Mouse (Mus musculus): ENCODE measurements around the gene Camta1. TPM values are rescaled to one million over a fixed set of nuclear protein-coding genes. Genes with fewer than 3 reads are reported as not detected.
"Not testable (repeated sequence)": the region's sequence is repeated elsewhere in the genome, so short reads cannot be mapped to it uniquely, and the experiment has no call there.

The Camta1 gene
- total RNA-seq, 2 experiments from 2014 or later = 51.1 to 60.0 TPM

DNA sequence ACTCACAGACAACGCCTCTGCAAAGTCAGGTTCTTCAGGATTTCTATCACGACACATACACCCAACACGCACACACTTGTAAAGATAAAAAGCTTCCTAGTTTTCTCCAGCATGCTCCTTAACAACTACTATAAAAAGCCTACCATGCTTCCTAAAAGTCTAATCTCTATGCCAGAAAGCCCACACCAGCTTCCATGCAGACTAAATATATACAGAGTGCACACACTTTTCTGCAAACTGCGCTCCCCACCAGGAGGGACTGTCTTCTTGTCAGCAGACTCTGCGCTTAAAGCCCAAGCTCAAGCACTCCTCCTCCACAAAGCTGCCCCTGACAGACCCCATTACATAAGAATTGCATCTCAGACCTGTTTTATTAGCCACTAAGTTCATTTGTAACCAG lies 820.2 kb downstream of the Camta1 start:
- no peak for DNase-seq (ENCODE audit: low spot score in 2 of 2)

DNA sequence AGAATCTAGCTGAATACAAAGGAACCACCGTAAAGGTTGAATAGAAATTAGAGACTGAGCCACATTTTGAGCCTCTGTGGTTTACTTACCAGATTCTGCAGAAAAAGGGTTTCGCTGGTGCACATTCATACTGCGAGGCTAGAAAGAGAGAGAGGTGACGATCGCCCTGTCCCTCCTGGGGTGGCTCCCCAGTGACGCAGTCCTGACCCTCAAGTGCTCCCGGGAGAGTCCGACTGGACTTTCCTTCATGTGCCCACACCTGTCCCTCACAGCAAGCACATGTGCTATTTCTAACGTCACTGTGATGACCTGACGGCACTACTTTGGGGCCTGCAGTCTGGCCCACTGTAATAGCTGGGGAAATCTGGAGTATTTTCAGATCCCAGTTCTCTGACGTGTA lies 823.9 kb downstream of the Camta1 start:
- no peak for DNase-seq (ENCODE audit: low spot score in 2 of 2)

DNA sequence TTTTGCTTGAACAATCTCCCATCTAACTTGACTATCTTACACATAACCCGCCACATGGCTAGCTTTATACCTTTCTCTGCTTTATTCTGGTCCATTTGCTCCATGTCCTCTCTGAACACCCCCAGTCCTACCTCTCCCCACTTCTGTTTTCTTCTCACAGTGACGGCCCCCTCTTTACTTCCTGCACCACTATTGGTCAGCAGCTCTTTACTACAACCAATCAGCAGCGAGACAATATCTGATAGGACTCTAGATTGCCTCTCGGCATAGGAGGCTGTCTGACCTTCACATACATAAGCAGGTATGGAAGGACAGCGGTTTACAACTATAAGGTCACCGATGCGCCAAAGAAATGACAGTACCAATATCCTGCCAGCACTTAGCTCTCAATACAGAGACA lies 825.2 kb downstream of the Camta1 start:
- DNase-seq (ENCODE audit: low spot score in 2 of 2) = no peak

DNA sequence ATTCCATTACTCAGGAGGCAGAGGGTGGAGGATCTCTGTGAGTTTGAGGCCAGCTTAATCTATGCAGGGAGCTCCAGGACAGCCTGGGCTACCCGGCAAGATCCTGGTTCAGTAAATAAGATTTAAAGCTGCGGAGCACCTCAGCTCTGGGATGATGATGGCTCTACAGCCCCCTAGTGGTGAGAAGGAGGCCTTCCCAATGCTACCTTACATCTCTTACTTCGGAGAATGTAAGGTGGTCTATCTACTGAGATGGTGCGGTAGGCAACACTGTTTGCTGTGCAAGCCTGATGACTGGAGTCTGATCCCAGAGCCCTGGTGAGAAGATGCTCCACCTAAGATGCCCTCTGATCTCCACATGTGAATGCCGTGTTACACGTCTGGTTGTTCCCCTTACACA lies 834.7 kb downstream of the Camta1 start:
- no peak for DNase-seq (ENCODE audit: low spot score in 2 of 2)

DNA sequence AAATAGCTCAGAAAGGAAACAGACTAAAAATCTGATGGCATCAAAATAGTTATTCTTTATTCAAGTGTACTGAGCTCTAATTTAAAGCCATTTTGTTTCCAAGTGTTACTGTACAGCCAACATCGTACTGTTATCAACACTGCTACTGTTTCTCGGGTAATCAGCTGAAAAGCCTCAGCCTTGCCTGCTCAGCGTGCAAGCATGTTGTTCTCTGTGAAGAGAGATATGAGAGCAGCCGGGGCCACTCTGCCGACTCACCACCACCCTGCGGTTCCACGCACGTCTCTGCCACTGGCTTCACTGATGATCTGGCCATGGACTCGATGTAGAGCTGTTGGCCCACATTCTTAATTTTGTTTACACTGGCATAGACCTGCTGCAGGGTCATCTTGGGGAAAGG lies 837.5 kb downstream of the Camta1 start:
- no peak for DNase-seq (ENCODE audit: low spot score in 2 of 2)

DNA sequence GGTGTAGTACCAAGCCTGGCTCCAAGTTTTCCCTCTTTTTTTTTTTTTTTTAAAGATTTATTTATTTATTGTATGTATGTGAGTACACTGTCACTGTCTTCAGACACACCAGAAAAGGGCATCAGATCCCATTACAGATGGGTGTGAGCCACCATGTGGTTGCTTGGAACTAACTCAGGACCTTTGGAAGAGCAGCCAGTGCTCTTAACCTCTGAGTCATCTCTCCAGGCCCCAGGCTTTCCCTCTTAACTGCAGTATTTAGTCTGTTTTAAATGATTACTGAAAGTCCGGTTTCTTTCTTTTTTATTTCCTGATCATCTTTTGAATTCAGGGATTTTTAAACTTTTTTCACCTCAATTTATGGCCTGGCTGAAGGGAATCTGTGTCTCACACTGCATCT lies 844.3 kb downstream of the Camta1 start:
- DNase-seq (ENCODE audit: low spot score in 2 of 2) = not testable (repeated sequence)

DNA sequence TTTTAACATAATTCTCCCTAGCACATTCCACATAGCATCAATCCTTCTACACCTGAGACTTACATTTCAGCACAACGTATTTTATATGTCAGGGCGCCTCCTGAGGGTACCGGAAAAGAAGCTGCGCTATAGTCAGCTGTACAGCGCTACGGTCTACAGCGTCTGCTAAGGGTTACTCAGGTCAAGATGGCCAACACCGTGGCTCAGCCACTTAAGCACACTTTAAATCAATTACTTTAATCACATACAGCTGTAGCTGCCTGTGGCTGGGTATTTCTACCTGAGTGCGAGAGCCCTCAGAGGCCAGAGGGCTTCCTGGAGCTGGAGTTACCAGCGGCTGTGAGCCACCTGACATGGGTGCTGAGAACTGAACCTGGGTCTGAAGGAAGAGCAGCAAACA lies 845.7 kb downstream of the Camta1 start:
- DNase-seq (ENCODE audit: low spot score in 2 of 2) = no peak

DNA sequence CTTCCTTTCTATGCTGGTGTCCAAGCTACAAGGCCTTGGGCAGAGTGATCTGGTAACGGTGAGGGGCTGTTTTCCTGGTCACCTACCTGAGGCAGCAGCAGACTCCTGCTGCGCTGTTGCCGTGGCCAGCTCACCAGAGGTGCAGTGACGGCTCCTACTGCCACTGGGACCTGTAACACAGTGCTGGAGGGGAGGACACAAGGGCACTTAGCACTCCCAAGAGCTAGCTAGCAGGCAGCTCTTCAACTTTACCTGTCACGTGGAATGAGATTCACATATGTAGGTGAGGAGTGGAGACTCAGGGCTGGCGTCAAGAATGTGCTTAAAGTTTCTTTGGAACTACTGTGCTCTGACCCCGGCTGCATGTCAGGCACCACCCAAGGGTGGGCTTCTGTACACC lies 851.4 kb downstream of the Camta1 start:
- no peak for DNase-seq (ENCODE audit: low spot score in 2 of 2)

DNA sequence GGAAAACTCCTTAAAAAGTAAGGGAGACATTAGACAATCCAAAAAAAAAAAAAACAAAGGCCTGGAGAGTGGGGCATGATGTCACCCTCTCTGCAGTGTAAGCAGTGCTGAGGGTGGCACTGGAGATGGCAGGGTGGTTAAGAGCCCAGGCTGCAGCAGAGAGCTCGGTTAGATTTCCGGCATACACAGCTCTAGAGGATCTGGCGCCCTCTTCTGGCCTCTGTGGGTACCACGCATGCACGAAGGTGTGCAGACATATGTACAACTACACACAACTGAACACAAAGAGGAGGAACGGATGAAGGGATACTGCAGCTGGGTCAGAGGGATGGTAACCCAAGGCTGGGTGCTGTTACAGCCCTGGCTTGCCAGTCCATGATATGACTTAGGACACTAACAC lies 854.7 kb downstream of the Camta1 start:
- DNase-seq (ENCODE audit: low spot score in 2 of 2) = peak in 1 of 2 experiments; percentile 17

DNA sequence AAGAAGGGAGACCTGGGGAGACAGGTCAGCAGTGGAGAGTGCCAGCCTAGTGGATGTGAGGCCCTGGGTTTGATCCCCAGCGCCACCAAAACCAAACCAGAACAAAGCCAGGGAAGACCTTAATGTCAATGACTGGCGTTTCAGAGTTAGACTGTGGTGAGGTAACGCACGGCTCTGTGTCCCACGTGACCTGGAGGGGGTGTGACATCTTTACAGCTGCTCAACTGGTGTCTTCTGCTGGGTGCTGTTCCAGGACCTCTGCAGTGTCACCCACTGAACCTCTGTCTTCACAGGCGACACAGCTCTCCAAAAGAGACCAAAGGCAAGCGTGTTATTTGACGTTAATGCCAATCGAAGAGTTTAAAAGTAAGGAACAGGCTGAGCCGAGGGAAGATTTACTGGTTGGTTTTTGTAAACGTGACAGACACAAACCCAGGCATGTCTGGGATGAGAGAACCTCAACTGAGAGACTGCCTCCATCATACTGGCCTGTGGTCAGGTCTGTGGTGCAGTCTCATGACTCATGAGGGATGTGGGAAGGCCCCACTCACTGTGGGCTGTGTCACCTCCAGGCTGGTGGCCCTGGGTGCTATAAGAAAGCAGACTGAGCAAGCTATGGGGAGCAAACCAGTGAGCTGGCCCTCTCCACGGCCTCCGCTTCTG lies 855.9 kb downstream of the Camta1 start:
- no peak for DNase-seq (ENCODE audit: low spot score in 2 of 2)

DNA sequence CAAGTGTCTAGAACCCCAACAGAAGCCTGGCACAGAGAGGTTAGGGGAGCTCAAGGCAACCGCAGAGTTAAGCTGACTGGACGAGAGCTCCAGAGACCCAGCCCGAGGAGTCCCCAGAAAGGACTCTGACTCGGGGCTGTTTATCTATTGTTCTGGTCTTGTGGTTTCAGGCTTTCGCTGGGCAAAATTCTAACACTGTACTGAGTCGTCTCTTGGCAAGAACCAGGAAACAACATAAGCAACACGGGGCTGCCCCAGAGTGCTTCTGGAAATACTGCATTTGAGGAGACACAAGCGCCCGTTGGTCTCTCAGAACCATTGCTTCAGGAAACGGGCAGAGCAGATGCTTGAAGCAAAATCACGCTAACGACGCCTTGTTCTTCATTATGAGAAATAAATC lies 860.3 kb downstream of the Camta1 start:
- DNase-seq (ENCODE audit: low spot score in 2 of 2) = no peak

DNA sequence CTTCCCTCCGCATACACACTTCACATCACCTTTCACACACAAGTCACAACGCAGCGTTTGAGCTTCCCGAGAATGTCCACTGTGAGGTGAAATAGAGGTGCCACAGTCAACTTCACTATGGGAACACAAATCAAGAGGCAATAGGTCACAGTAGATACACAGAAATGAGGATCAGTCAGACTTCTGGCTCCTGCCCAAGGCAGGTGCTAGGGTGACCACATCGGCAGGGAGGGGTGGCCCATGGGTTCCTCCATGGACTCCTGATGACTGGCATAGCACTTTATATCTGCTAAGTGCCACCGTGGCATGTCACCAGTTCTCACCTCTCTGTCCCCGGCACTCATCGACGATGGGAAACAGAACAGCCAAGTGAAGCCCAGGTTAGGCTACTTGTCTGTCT lies 863.0 kb downstream of the Camta1 start:
- DNase-seq (ENCODE audit: low spot score in 2 of 2) = no peak

DNA sequence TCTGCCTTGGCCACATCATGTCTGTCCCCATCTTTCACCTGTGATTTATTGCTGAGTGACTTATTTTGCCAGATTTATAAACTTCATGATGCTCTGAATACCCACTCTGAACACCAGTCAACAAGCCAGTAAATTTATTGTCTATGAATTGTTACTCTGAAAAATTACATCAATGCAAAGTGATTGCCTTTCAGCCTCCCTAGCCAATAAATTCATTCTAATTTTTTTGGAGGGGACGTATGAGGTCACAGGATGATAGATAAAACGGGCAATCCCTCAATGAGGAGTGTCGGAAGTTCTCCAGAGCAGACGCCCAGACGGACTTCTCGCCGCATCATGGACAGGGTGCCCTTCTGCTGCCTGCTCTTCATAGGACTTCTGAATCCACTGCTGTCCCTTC lies 864.9 kb downstream of the Camta1 start, which contains the start of gene Uts2:
Uts2 (plus strand) TSS at position 301 of the 400 bp plus-strand sequence.
- no peak for DNase-seq (ENCODE audit: low spot score in 2 of 2)

DNA sequence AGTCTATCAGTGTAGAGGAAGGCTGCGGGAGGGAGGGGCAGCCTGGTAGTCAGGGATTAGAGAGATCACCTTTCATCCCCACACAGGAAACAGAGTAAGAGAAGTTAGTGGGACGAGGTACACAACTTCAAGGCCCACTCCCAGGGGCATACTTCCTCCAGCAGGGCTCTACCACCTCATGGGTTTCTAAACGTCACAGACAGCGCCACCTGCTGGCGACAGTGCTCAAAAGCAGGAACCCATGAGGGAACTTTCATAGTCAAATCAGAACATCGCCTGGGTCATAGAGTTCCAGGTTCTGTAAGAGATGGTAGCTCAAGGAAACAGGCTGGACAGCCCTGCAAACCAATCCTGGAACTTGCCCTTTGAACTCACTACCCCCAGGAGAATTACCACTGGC lies 871.5 kb downstream of the Camta1 start:
- DNase-seq (ENCODE audit: low spot score in 2 of 2) = no peak

DNA sequence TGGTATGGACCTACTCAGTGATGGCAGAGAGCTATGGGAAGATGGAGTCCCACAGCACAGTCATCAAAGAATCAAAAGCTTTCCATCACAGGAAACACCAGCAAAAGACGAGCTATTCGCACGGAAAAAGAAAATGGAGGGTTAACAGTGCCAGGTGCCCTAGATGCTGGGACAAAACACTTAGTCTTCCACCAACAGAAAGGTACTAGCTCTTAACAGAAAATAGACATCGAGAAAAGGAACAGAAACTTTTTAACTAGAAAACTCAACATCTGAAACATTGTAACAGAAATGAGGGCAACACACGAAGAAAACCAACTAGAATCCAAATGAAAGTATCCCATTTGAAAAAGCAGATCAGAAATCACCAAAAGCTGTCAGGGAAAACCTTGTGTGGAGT lies 881.5 kb downstream of the Camta1 start:
- DNase-seq (ENCODE audit: low spot score in 2 of 2) = no peak

DNA sequence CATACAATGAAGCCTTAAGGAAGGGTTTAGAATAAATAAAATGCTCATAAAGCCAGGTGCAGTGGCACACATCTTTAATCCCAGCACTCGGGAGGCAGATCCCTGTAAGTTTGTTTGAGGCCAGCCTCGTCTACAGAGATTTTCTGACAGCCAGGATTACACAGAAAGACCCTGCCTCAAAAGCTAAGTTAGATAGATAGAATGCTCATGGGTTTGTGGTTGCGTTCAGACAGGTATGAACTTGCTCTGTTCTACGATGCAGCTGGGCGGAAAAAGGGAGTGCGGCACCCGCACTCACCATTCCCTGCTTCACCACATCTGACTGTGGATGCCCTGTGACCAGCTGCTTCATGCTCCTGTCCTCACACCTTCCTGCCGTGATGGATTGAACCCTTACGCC lies 882.2 kb downstream of the Camta1 start:
- DNase-seq (ENCODE audit: low spot score in 2 of 2) = no peak

DNA sequence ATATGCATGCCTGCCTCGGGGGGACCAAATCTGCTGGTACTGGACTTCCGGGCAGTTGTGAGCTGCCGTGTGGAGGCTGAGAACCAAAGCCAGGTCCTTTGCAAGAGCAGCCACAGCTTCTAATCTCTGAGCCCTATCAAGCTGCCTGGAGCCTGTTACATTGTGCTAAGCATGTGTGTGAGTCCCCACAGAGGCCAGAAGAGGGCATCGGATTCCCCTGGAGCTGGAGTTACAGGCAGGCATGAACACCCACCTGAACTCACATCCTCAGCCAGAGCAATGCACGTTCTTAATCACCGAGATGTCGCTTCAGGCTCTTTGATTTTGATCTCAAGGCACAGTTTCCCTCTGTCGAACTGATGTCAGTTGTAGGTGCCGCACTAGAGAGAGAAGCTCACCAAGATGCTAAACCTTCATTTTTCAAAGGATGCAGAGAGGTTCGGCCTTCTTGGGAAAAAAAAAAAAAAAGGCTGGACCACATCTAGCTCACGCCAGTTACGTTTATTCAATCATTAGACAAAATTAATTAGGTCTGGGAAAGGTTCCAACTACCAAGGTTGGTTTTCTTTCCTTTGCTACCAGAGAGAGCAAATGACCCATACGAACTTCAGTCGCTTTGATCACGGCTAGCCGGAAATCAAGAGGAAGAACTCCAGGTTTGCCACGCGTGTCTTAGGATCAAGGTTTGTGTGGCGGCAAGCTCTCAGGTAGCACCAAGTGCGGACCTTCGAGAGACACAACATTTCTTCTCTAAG lies 883.3 kb downstream of the Camta1 start:
- DNase-seq (ENCODE audit: low spot score in 2 of 2) = no peak

DNA sequence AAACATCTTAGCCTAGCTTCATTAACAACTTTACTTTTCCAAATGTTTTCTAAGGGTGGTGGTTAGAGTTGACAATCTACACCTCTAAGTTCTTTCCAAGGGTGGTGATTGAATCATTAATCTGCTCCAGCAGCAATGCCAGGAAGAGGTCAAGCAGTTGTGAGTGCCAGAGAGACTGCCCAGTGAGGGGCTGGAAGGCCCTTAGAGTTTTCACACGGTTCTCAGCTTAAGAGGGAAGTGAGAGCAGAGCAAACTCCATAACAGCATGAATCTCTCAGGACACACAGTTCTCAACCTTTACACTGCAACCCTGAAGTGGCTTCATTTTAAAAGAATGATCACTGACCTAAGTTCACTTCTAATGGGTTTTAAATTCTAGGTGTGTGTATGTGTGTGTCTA lies 886.5 kb downstream of the Camta1 start:
- no peak for DNase-seq (ENCODE audit: low spot score in 2 of 2)

DNA sequence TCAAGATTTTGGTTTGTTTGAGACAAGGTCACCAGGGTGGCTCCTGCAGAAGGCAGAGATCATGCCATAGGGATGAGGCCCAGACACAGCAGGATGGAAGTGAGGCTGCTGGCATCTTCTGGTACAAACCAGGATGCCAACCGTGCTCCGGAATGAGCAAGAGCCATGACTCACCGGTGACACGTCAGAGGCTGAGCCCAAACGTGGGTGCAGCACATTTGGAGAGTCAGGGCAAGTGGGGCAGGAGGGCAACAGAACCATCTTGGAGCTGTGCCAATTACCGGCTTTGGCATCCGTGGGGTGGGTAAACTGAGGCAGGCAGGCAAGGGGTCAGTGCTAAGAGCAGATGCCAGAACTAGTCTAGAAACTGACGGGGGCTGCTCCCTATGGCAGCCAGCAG lies 888.4 kb downstream of the Camta1 start:
- no peak for DNase-seq (ENCODE audit: low spot score in 2 of 2)

DNA sequence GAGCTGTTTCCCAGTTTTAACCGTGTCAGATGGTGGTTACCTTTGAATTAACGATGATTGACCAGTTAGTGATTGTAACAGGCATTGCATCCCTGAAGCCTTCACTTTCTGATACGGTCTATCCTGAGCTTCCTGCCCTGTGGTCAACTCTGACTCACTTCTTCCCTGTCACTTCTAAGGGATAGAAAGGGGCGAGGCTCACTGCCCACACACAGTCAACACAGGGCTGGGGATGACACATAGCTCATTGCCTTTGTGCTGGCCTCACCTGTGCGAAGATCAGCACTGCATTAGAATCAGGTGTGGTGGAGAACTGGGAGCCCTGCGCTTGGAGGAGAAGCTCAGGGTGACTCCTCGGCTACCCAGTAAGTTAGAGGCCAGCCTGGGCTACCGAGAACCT lies 892.7 kb downstream of the Camta1 start:
- no peak for DNase-seq (ENCODE audit: low spot score in 2 of 2)

DNA sequence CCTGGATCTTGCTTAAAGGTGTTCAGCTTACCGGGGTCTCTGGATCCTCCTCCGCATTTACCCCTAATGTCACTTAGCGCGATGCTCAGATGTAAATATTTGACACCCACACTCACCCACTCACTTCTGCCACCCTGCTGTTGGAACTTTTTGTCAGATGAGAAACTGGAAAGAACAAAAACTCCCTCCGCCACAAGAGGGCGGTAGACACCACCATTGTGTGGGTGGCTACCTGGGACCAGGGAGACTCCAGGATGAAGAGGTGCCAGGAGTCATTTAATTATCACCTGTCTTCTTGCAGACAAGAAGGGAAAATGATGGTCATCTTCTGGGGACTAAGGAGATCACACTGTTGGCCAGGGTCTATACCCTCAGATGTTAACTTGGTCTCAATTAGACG lies 895.1 kb downstream of the Camta1 start:
- peak in 1 of 2 experiments; percentile 15 for DNase-seq (ENCODE audit: low spot score in 2 of 2)

DNA sequence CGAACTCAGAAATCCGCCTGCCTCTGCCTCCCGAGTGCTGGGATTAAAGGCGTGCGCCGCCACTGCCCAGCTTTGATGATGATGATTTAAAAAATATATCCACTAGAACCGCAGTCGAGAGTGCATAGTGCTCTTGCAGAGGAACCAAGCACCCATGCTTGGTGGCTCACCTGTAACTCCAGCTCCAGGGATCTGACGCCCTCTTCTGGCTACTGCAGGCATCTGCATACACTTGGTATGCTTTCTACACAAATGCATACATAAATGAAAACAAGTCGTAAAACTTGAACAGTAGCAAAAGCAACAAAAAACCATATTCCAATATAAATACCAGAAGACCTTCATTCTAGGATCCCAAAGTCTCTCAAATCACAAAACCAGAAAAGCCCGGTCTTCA lies 896.1 kb downstream of the Camta1 start:
- no peak for DNase-seq (ENCODE audit: low spot score in 2 of 2)
